Mouse (Mus musculus): ENCODE results near the gene Mfn2. TPM values are rescaled to one million over a fixed set of nuclear protein-coding genes. Genes with fewer than 3 reads are reported as not detected.

Mfn2 gene
- polyA plus RNA-seq (2015; fragmentation: Nextera tagmentation; extraction: Ambion mirVana), result 102 and 105 TPM in 2 replicates

- no peaks in the 10 kb centered on the region for H3K9me3 ChIP-seq
- H3K4me2 ChIP-seq, result peak within 1 kb of the TSS; percentile 86
- WGBS, result under 1% methylated on average over 53 of the region's 59 CpGs
- H3K36me3 ChIP-seq, result peaks cover 45% of the 10 kb centered on the region
- peak within 1 kb of the TSS; percentile 95 for H3K4me3 ChIP-seq
- peak within 1 kb of the TSS; percentile 92 for H3K27ac ChIP-seq (replicated peaks)
- no peaks in the 10 kb centered on the region for H3K27me3 ChIP-seq (replicated peaks)
- H3K4me1 ChIP-seq, result peaks cover 50% of the 10 kb centered on the region
- peak within 1 kb of the TSS; percentile 97 for H3K9ac ChIP-seq
- ATAC-seq (ENCODE audit: extremely low read depth, insufficient number of reproducible peaks, low FRiP score, low TSS enrichment), result peak; percentile 91
These were observed at the start of gene Mfn2 for GRCm38 (mm10) chr4:147904313-147905089. Mfn2 (minus strand) TSS chr4:147904704.

DNA sequence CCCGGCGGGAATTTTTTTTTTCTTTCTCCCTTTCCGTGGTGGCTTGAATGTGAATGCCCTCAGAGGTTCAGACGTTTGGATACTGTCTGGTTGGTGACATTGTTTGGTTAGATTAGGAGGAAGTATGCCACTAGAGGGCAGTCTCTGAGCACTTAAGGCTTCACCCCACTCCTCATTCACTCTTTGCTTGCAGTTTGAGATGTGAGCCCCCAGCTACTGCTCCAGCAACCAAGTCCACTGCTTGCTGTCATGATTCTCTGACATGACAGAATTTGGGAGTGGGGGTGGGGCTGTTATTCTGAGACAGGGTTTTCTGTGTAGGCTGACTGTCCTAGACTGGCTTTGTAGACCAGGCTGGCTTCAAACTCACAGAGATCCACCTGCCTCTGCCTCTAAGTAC lies 49.1 kb upstream of the Mfn2 start:
- Histone ChIP-seq H3K9ac (no peak overlapping the region), H3K36me3 (peaks cover 14% of the 10 kb centered on the region), H3K27me3 (replicated peaks) (peaks cover 11% of the 10 kb centered on the region), H3K4me2 (no peak overlapping the region), H3K4me3 (no peak overlapping the region), H3K9me3 (no peaks in the 10 kb centered on the region), H3K4me1 (no peaks in the 10 kb centered on the region), H3K27ac (replicated peaks) (no peak overlapping the region)
- no peak for ATAC-seq (ENCODE audit: extremely low read depth, insufficient number of reproducible peaks, low FRiP score, low TSS enrichment)
- 5% methylated on average over 4 of the region's 4 CpGs for WGBS

- Histone ChIP-seq H3K9ac (no peak overlapping the region), H3K27me3 (replicated peaks) (no peaks in the 10 kb centered on the region), H3K4me3 (no peak overlapping the region), H3K27ac (replicated peaks) (no peak overlapping the region), H3K9me3 (no peaks in the 10 kb centered on the region), H3K4me2 (no peak overlapping the region), H3K4me1 (peaks cover 12% of the 10 kb centered on the region), H3K36me3 (peaks cover 73% of the 10 kb centered on the region)
- 38% methylated on average over 2 of the region's 2 CpGs for WGBS
- no peak for ATAC-seq (ENCODE audit: extremely low read depth, insufficient number of reproducible peaks, low FRiP score, low TSS enrichment)
These were observed 43.0 kb upstream of the Mfn2 start for GRCm38 (mm10) chr4:147947511-147947910.

GRCm38 (mm10) chr4:147943005-147943404 lies 38.5 kb upstream of the Mfn2 start:
- H3K27me3 ChIP-seq (replicated peaks), result no peaks in the 10 kb centered on the region
- no peaks in the 10 kb centered on the region for H3K9me3 ChIP-seq
- peaks cover 55% of the 10 kb centered on the region for H3K36me3 ChIP-seq
- peak overlapping the region; percentile 99 for H3K4me2 ChIP-seq
- 96% methylated on average over 1 of the region's 1 CpGs for WGBS
- no peak overlapping the region for H3K27ac ChIP-seq (replicated peaks)
- H3K4me3 ChIP-seq, result peak overlapping the region; percentile 82; the same call in 1 of the 2 replicates
- peaks cover 42% of the 10 kb centered on the region for H3K4me1 ChIP-seq
- H3K9ac ChIP-seq, result peak overlapping the region; percentile 93; the same call in 1 of the 2 replicates
- ATAC-seq (ENCODE audit: extremely low read depth, insufficient number of reproducible peaks, low FRiP score, low TSS enrichment), result no peak

DNA sequence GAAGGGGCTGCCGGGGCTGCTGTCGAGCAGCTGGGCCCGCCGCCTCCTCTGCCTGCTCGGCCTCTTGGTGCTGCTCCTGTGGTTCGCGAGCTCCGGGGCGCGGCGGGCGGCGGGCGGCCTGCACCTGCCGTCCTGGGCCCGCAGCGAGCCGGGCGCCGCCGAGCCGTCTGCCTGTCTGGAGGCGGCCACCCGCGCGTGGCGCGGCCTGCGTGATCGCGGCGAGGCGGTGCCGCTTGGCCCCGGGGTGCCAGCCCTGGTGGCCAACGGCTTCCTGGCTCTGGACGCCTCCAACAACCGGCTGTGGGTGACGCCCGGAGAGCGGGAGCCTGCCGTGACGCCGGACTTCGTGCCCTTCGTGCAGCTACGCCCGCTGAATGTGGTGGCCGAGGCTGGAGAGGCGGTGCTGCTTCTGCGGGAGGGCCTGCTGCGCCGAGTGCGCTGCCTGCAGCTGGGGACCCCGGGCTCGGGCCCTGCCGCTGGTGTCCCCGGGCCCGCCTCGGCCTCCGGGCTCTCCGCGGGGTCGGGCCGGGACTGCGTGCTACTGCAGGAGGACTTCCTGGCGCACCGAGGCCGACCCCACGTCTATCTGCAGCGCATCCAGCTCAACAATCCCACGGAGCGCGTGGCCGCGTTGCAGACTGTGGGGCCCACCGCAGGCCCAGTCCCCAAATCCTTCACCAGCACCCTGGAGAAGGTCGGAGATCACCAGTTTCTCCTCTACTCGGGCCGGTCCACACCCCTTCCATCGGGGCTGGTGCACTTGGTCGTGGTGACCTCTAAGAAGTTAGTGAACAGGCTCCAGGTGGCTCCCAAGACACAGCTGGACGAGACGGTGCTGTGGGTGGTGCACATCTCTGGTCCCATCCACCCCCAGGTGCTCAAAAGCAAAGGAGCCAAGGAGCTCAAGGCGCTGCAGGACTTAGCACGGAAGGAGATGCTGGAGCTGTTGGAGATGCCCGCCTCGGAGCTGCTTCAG lies 36.8 kb upstream of the Mfn2 start:
- Histone ChIP-seq H3K4me3 (peak overlapping the region; percentile 82), H3K9me3 (no peaks in the 10 kb centered on the region), H3K27me3 (replicated peaks) (no peaks in the 10 kb centered on the region), H3K4me2 (peak overlapping the region; percentile 99), H3K27ac (replicated peaks) (peak overlapping the region; percentile 64), H3K4me1 (peaks cover 51% of the 10 kb centered on the region), H3K36me3 (peaks cover 38% of the 10 kb centered on the region), H3K9ac (peak overlapping the region; percentile 93)
- peak; percentile 51; the same call in 1 of the 2 replicates for ATAC-seq (ENCODE audit: extremely low read depth, insufficient number of reproducible peaks, low FRiP score, low TSS enrichment)
- WGBS, result 6% methylated on average over 88 of the region's 88 CpGs

DNA sequence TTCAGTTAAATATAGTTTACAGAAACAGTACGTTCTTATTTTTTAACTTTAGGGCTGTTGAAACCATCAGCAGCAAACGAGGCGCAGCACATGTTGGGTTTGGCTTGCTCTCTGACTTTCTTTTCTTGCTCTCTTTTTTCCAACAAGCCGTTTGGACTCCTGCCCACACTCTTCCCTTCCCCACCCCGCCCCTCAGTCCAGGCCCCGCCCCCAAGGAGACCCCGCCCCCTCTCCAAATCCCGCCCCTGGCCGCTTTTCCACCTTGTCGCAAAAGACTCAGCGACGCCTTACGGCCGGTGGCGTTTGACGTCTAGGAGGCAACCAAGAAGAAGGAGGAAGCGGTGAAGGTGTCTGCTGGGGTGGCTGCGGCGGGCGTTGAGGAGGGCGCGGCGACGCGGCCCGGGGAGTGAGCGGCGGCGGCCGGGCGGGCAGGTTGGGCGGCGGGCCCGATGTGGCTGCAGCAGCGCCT lies 36.1 kb upstream of the Mfn2 start, which contains the start of gene 2510039O18Rik:
Gene 2510039O18Rik (plus strand): TSS at position 320 of the 469 bp plus-strand sequence.
- H3K4me1 ChIP-seq, result peaks cover 56% of the 10 kb centered on the region
- no peaks in the 10 kb centered on the region for H3K9me3 ChIP-seq
- peak within 1 kb of the TSS; percentile 93 for H3K9ac ChIP-seq
- peak; percentile 67; the same call in 1 of the 2 replicates for ATAC-seq (ENCODE audit: extremely low read depth, insufficient number of reproducible peaks, low FRiP score, low TSS enrichment)
- peak within 1 kb of the TSS; percentile 84 for H3K27ac ChIP-seq (replicated peaks)
- peak within 1 kb of the TSS; percentile 99 for H3K4me2 ChIP-seq
- WGBS, result under 1% methylated on average over 30 of the region's 35 CpGs
- no peaks in the 10 kb centered on the region for H3K27me3 ChIP-seq (replicated peaks)
- H3K4me3 ChIP-seq, result peak within 1 kb of the TSS; percentile 82
- H3K36me3 ChIP-seq, result peaks cover 31% of the 10 kb centered on the region

GRCm38 (mm10) chr4:147940111-147940510 lies 35.6 kb upstream of the Mfn2 start:
- peak overlapping the region; percentile 84 for H3K27ac ChIP-seq (replicated peaks)
- peak overlapping the region; percentile 82; the same call in 1 of the 2 replicates for H3K4me3 ChIP-seq
- no peaks in the 10 kb centered on the region for H3K27me3 ChIP-seq (replicated peaks)
- peaks cover 60% of the 10 kb centered on the region for H3K4me1 ChIP-seq
- 52% methylated on average over 9 of the region's 9 CpGs for WGBS
- H3K9ac ChIP-seq, result 0 out of 2 replicates have a peak overlapping the region, but pooled peaks have one; percentile 28
- H3K9me3 ChIP-seq, result no peaks in the 10 kb centered on the region
- peak overlapping the region; percentile 99 for H3K4me2 ChIP-seq
- ATAC-seq (ENCODE audit: extremely low read depth, insufficient number of reproducible peaks, low FRiP score, low TSS enrichment), result no peak
- peaks cover 26% of the 10 kb centered on the region for H3K36me3 ChIP-seq

DNA sequence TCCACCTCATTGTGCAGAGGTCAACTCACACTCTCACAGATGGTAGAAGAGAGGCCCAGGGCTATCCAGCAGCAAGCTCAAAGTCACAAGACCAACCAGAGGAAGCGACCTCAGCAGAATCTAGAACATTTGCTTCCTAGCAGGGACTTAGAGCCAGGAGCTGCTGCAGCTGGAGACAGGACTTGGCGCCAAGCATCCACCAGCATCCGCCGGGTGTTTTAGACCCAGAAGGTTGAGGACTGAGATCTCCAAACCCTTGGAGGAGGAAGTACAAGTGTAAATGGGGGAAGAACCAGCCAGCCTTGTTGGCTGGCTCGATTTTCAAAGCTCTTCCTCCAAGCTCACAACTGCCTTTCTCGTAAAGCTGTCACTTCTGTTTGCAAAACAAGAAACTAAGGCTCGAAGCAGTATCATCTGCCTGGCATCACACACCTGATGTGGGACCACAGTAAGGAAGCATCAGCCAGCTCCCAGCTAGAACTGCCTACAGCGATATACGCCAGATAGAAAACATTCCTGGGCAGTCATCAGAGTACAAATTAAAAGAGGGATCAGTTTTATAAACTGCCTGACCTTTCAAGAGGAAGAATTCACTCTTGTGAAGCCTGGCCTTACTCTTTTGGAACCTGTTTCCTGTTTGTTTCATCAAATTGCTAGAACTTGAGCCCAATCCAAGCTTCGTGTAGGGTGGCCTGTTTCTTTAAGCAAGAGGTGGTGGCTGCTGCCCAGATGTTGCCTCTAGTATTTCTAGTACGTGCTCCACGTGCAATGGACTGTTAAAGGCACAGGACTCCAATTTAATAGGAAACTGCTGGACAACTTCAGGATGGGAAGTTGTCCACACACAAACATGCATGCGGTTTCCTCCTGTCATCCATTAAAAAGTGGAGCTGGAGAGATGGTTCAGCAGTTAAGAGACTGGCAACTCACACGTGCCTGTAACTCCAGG lies 33.9 kb upstream of the Mfn2 start:
- Histone ChIP-seq H3K27me3 (replicated peaks) (no peaks in the 10 kb centered on the region), H3K9ac (0 out of 2 replicates have a peak overlapping the region, but pooled peaks have one; percentile 1), H3K9me3 (no peaks in the 10 kb centered on the region), H3K4me3 (no peak overlapping the region), H3K4me1 (peaks cover 75% of the 10 kb centered on the region), H3K27ac (replicated peaks) (peak overlapping the region; percentile 21), H3K4me2 (no peak overlapping the region), H3K36me3 (peaks cover 9% of the 10 kb centered on the region)
- 57% methylated on average over 14 of the region's 14 CpGs for WGBS
- no peak for ATAC-seq (ENCODE audit: extremely low read depth, insufficient number of reproducible peaks, low FRiP score, low TSS enrichment)

DNA sequence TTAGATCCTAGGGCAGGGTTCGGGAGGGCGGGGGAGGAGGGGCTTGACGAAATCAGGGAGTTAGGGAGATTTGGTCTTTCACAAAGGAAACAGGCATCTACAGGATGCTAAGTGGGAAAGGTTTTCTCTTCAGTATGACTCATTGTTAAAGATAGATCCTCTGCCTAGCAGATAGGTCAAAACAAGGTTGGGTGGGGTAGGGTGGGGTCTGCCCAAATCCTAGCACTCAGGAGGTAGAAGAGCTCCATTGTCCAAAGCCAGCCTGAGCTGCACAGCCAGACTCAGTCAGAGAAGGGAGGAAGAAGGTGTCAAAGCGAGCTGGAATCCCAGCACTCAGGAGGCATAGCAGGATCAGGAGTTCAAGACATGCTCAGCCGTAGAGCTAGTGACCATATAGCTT lies 33.0 kb upstream of the Mfn2 start:
- H3K27ac ChIP-seq (replicated peaks), result no peak overlapping the region; the same call in 1 of the 2 replicates
- H3K36me3 ChIP-seq, result no peaks in the 10 kb centered on the region
- WGBS, result 41% methylated on average over 5 of the region's 5 CpGs
- no peak overlapping the region for H3K9ac ChIP-seq
- no peaks in the 10 kb centered on the region for H3K27me3 ChIP-seq (replicated peaks)
- ATAC-seq (ENCODE audit: extremely low read depth, insufficient number of reproducible peaks, low FRiP score, low TSS enrichment), result no peak
- H3K4me1 ChIP-seq, result peaks cover 71% of the 10 kb centered on the region
- H3K4me2 ChIP-seq, result peak overlapping the region; percentile 85; the same call in 1 of the 2 replicates
- H3K9me3 ChIP-seq, result no peaks in the 10 kb centered on the region
- no peak overlapping the region for H3K4me3 ChIP-seq

DNA sequence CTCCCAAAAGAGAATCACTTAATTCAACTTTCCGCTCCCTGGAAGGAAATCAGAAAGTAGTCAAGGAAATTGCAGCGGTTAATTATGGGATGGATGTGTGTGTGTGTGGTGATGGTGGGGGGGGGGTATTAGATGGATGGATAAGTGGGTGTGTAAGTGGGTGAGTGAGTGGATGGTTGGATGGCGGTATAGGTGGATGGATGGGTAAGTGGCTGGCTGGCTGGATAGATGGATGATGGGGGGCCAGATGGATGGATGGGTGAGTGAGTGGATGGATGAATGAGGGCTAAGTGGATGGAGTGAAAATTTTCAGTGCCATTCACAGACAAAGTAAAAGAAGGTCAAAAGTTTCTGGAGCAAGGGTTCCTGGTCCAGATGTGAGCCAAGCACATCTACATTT lies 32.5 kb upstream of the Mfn2 start:
- Histone ChIP-seq H3K27ac (replicated peaks) (peak overlapping the region; percentile 77; the same call in 1 of the 2 replicates), H3K27me3 (replicated peaks) (no peaks in the 10 kb centered on the region), H3K36me3 (no peaks in the 10 kb centered on the region), H3K9ac (peak overlapping the region; percentile 90), H3K4me2 (peak overlapping the region; percentile 85), H3K9me3 (no peaks in the 10 kb centered on the region), H3K4me3 (peak overlapping the region; percentile 79), H3K4me1 (peaks cover 66% of the 10 kb centered on the region)
- ATAC-seq (ENCODE audit: extremely low read depth, insufficient number of reproducible peaks, low FRiP score, low TSS enrichment), result no peak
- 46% methylated on average over 3 of the region's 3 CpGs for WGBS
